Mouse (Mus musculus) forebrain, embryonic 12.5 days (tissue): ENCODE results near the gene Gprasp2. TPM values are rescaled to one million over a fixed set of nuclear protein-coding genes. Genes with fewer than 3 reads are reported as not detected.
"Not testable (repeated sequence)": the region's sequence is repeated elsewhere in the genome, so short reads cannot be mapped to it uniquely, and the experiment has no call there.

Source experiments
- ATAC-seq: fragments of 200-750 bp; cut with Nextera tagmentation; 2 replicates; pipeline ENCODE4 v1.8.0; 2017; ENCODE audit warnings: moderate TSS enrichment; ENCODE audit not compliant: low FRiP score
- H3K27ac ChIP-seq: fragments of 300-500 bp; sonication (generic); 2 replicates; pipeline ENCODE4 v1.5.1; 2016; ENCODE audit warnings: mild to moderate bottlenecking
- H3K27me3 ChIP-seq: fragments of 300-500 bp; sonication (generic); 2 replicates; pipeline ENCODE4 v1.6.1; 2016; ENCODE audit warnings: mild to moderate bottlenecking
- H3K36me3 ChIP-seq: fragments of 300-500 bp; sonication (generic); replicated peaks from 2 replicates; pipeline ENCODE4 v1.6.1; 2016; ENCODE audit warnings: mild to moderate bottlenecking
- H3K4me1 ChIP-seq: fragments of 300-500 bp; sonication (generic); 2 replicates; pipeline ENCODE4 v1.6.1; 2016
- H3K4me2 ChIP-seq: fragments of 300-500 bp; sonication (generic); 2 replicates; pipeline ENCODE4 v1.6.1; 2016; ENCODE audit warnings: mild to moderate bottlenecking, moderate library complexity
- H3K4me3 ChIP-seq: fragments of 300-500 bp; sonication (generic); replicated peaks from 2 replicates; pipeline ENCODE4 v1.5.1; 2016; ENCODE audit warnings: mild to moderate bottlenecking
- H3K9ac ChIP-seq: fragments of 300-500 bp; sonication (generic); 2 replicates; pipeline ENCODE4 v1.6.1; 2016; ENCODE audit warnings: mild to moderate bottlenecking
- H3K9me3 ChIP-seq: fragments of 300-500 bp; sonication (generic); 2 replicates; pipeline ENCODE4 v1.6.1; 2016
- WGBS: fragments of 180-500 bp; shearing (Covaris S2); methylation state at CpG from one replicate; pipeline ENCODE4 v1.1.7; 2016; 5-methylcytosine and 5-hydroxymethylcytosine counted together
- polyA plus RNA-seq: library from polyadenylated mRNA; unstranded; fragments of >200 nt; fragmentation: Nextera tagmentation; extraction: Ambion mirVana; gene quantifications from 2 replicates; pipeline ENCODE4 v1.2.1, GENCODE M21; 2016

The Gprasp2 gene
- polyA plus RNA-seq: 79.9 and 84.6 TPM in 2 replicates

GRCm38 (mm10) chrX:135838521-135839360 lies at the start of gene Gprasp2:
Gprasp2 (plus strand) TSS chrX:135839034.
- H3K4me1 ChIP-seq, H3K27ac ChIP-seq, H3K27me3 ChIP-seq, H3K36me3 ChIP-seq, H3K9me3 ChIP-seq: not testable (repeated sequence)
- 14% methylated on average over 31 of the region's 32 CpGs for WGBS
- Histone ChIP-seq H3K9ac (peak within 1 kb of the TSS; percentile 55), H3K4me3 (peak within 1 kb of the TSS; percentile 50), H3K4me2 (peak within 1 kb of the TSS; percentile 75)
- peak; percentile 93 for ATAC-seq

- Histone ChIP-seq H3K4me3 (no peak overlapping the region), H3K4me2 (no peak overlapping the region), H3K9me3 (no peaks in the 10 kb centered on the region), H3K4me1 (no peaks in the 10 kb centered on the region), H3K9ac (no peak overlapping the region), H3K27ac (no peak overlapping the region), H3K36me3 (no peaks in the 10 kb centered on the region), H3K27me3 (0 out of 2 replicates have a peak, but pooled peaks cover 8% of the 10 kb centered on the region)
- ATAC-seq: no peak
Measured at GRCm38 (mm10) chrX:135791536-135791935, 47.3 kb upstream of the Gprasp2 start.

- no peak overlapping the region for H3K4me3 ChIP-seq
- H3K36me3 ChIP-seq: no peaks in the 10 kb centered on the region
- no peak overlapping the region for H3K27ac ChIP-seq
- H3K9me3 ChIP-seq: no peaks in the 10 kb centered on the region
- H3K27me3 ChIP-seq: 0 out of 2 replicates have a peak, but pooled peaks cover 6% of the 10 kb centered on the region
- H3K4me2 ChIP-seq: no peak overlapping the region
- no peaks in the 10 kb centered on the region for H3K4me1 ChIP-seq
- WGBS: 75% methylated on average over 6 of the region's 6 CpGs
- ATAC-seq: no peak
- H3K9ac ChIP-seq: no peak overlapping the region
Measured at GRCm38 (mm10) chrX:135792326-135792725, 46.5 kb upstream of the Gprasp2 start.

GRCm38 (mm10) chrX:135795591-135796304 lies 43.1 kb upstream of the Gprasp2 start:
- not testable (repeated sequence) for H3K27me3 ChIP-seq, H3K9me3 ChIP-seq, H3K4me1 ChIP-seq
- 20% methylated on average over 26 of the region's 27 CpGs for WGBS
- ATAC-seq: peak; percentile 90
- Histone ChIP-seq H3K9ac (peak overlapping the region; percentile 69), H3K36me3 (peaks cover 17% of the 10 kb centered on the region), H3K4me2 (peak overlapping the region; percentile 65), H3K27ac (peak overlapping the region; percentile 65; the same call in 1 of the 2 replicates), H3K4me3 (peak overlapping the region; percentile 57)

- WGBS: 21% methylated on average over 25 of the region's 26 CpGs
- not testable (repeated sequence) for H3K9me3 ChIP-seq, H3K4me1 ChIP-seq, H3K27me3 ChIP-seq
- ATAC-seq: peak; percentile 70
- peak overlapping the region; percentile 65; the same call in 1 of the 2 replicates for H3K27ac ChIP-seq
- H3K4me3 ChIP-seq: peak overlapping the region; percentile 57
- H3K36me3 ChIP-seq: peaks cover 21% of the 10 kb centered on the region
- peak overlapping the region; percentile 69 for H3K9ac ChIP-seq
- H3K4me2 ChIP-seq: peak overlapping the region; percentile 65
Measured at GRCm38 (mm10) chrX:135796305-135797211, 42.3 kb upstream of the Gprasp2 start.

- H3K27ac ChIP-seq: peak within 1 kb of the TSS; percentile 65; the same call in 1 of the 2 replicates
- not testable (repeated sequence) for H3K4me1 ChIP-seq, H3K27me3 ChIP-seq, H3K9me3 ChIP-seq
- peaks cover 21% of the 10 kb centered on the region for H3K36me3 ChIP-seq
- 18% methylated on average over 3 of the region's 5 CpGs for WGBS
- peak within 1 kb of the TSS; percentile 57 for H3K4me3 ChIP-seq
- ATAC-seq: peak; percentile 15; the same call in 1 of the 2 replicates
- peak within 1 kb of the TSS; percentile 69 for H3K9ac ChIP-seq
- peak within 1 kb of the TSS; percentile 65 for H3K4me2 ChIP-seq
Measured at GRCm38 (mm10) chrX:135797212-135797644, 41.6 kb upstream of the Gprasp2 start, which contains the start of gene Bhlhb9. Bhlhb9 (plus strand) TSS chrX:135797594.

- no peak for ATAC-seq
- 90% methylated on average over 3 of the region's 3 CpGs for WGBS
- no peaks in the 10 kb centered on the region for H3K27me3 ChIP-seq
Measured at GRCm38 (mm10) chrX:135804149-135804548, 34.7 kb upstream of the Gprasp2 start.

GRCm38 (mm10) chrX:135805780-135806179 lies 33.1 kb upstream of the Gprasp2 start:
- H3K27ac ChIP-seq: no peak overlapping the region
- WGBS: 19% methylated on average over 1 of the region's 1 CpGs
- no peak for ATAC-seq

More at GRCm38 (mm10) chrX:135804149-135804548, 34.7 kb upstream of the Gprasp2 start:
- Histone ChIP-seq H3K9ac (no peak overlapping the region), H3K27ac (no peak overlapping the region), H3K9me3 (no peaks in the 10 kb centered on the region), H3K4me1 (no peaks in the 10 kb centered on the region), H3K4me2 (no peak overlapping the region), H3K36me3 (peaks cover 16% of the 10 kb centered on the region), H3K4me3 (no peak overlapping the region)

GRCm38 (mm10) chrX:135835896-135836295 lies 2.9 kb upstream of the Gprasp2 start:
- not testable (repeated sequence) for H3K4me3 ChIP-seq, H3K9ac ChIP-seq, ATAC-seq, H3K4me2 ChIP-seq, H3K4me1 ChIP-seq, H3K27ac ChIP-seq, H3K9me3 ChIP-seq, H3K36me3 ChIP-seq, H3K27me3 ChIP-seq
- 50% methylated on average over 1 of the region's 1 CpGs for WGBS

More at GRCm38 (mm10) chrX:135805780-135806179, 33.1 kb upstream of the Gprasp2 start:
- H3K9ac ChIP-seq: no peak overlapping the region
- no peak overlapping the region for H3K4me2 ChIP-seq
- no peaks in the 10 kb centered on the region for H3K27me3 ChIP-seq
- no peak overlapping the region for H3K4me3 ChIP-seq
- H3K36me3 ChIP-seq: peaks cover 4% of the 10 kb centered on the region; the same call in 1 of the 2 replicates
- H3K4me1 ChIP-seq: no peaks in the 10 kb centered on the region
- H3K9me3 ChIP-seq: no peaks in the 10 kb centered on the region

GRCm38 (mm10) chrX:135837896-135838295 lies 938 bp upstream of the Gprasp2 start:
- 0 out of 2 replicates have a peak, but pooled peaks cover 4% of the 10 kb centered on the region for H3K36me3 ChIP-seq
- no peaks in the 10 kb centered on the region for H3K27me3 ChIP-seq
- H3K27ac ChIP-seq: no peak overlapping the region
- H3K9ac ChIP-seq: no peak overlapping the region
- H3K4me1 ChIP-seq: no peaks in the 10 kb centered on the region
- no peak overlapping the region for H3K4me3 ChIP-seq
- no peaks in the 10 kb centered on the region for H3K9me3 ChIP-seq
- no peak overlapping the region for H3K4me2 ChIP-seq
- 67% methylated on average over 2 of the region's 2 CpGs for WGBS
- ATAC-seq: no peak

- ATAC-seq: peak; percentile 33
Measured at GRCm38 (mm10) chrX:135839397-135840391, 860 bp downstream of the Gprasp2 start.

More at GRCm38 (mm10) chrX:135839397-135840391, 860 bp downstream of the Gprasp2 start:
- H3K9me3 ChIP-seq, H3K4me1 ChIP-seq, H3K36me3 ChIP-seq, H3K27ac ChIP-seq, H3K27me3 ChIP-seq: not testable (repeated sequence)
- 21% methylated on average over 17 of the region's 17 CpGs for WGBS
- Histone ChIP-seq H3K4me2 (peak overlapping the region; percentile 75), H3K9ac (peak overlapping the region; percentile 55), H3K4me3 (peak overlapping the region; percentile 50)
